Mouse (Mus musculus) liver, embryonic 12.5 days (tissue): ENCODE measurements around the gene Fads1. TPM values are rescaled to one million over a fixed set of nuclear protein-coding genes. Genes with fewer than 3 reads are reported as not detected.

Experiments used
- ATAC-seq: fragments of 200-750 bp; cut with Nextera tagmentation; 2 replicates; pipeline ENCODE4 v1.8.0; 2017; ENCODE audit warnings: moderate number of reproducible peaks, mild to moderate bottlenecking, moderate library complexity
- H3K27ac ChIP-seq: fragments of 300-500 bp; sonication (generic); 2 replicates; pipeline ENCODE4 v1.5.1; 2016; ENCODE audit warnings: mild to moderate bottlenecking
- H3K27me3 ChIP-seq: fragments of 300-500 bp; sonication (generic); replicated peaks from 2 replicates; pipeline ENCODE4 v1.6.1; 2016; ENCODE audit warnings: mild to moderate bottlenecking, moderate library complexity
- H3K36me3 ChIP-seq: fragments of 300-500 bp; sonication (generic); 2 replicates; pipeline ENCODE4 v1.6.1; 2016; ENCODE audit warnings: mild to moderate bottlenecking, moderate library complexity
- H3K4me1 ChIP-seq: fragments of 300-500 bp; sonication (generic); 2 replicates; pipeline ENCODE4 v1.6.1; 2016
- H3K4me2 ChIP-seq: fragments of 300-500 bp; sonication (generic); 2 replicates; pipeline ENCODE4 v1.6.1; 2016; ENCODE audit warnings: mild to moderate bottlenecking, moderate library complexity
- H3K4me3 ChIP-seq: fragments of 300-500 bp; sonication (generic); 2 replicates; pipeline ENCODE4 v1.5.1; 2016; ENCODE audit warnings: mild to moderate bottlenecking, moderate library complexity
- H3K9ac ChIP-seq: fragments of 300-500 bp; sonication (generic); 2 replicates; pipeline ENCODE4 v1.6.1; 2016; ENCODE audit warnings: mild to moderate bottlenecking, moderate library complexity
- H3K9me3 ChIP-seq: fragments of 300-500 bp; sonication (generic); replicated peaks from 2 replicates; pipeline ENCODE4 v1.6.1; 2016; ENCODE audit warnings: mild to moderate bottlenecking, moderate library complexity
- WGBS: fragments of 180-500 bp; shearing (Covaris S2); methylation state at CpG from one replicate; pipeline ENCODE4 v1.1.7; 2016; ENCODE audit not compliant: insufficient replicate concordance; 5-methylcytosine and 5-hydroxymethylcytosine counted together
- microRNA-seq: library from miRNA; unstranded; fragments of <30 nt; microRNA quantifications from one replicate; pipeline ENCODE4, GENCODE M21; 2017
- polyA plus RNA-seq: library from polyadenylated mRNA; unstranded; fragments of >200 nt; fragmentation: Nextera tagmentation; extraction: Ambion mirVana; gene quantifications from 2 replicates; pipeline ENCODE4 v1.2.1, GENCODE M21; 2016

Gene Fads1
- polyA plus RNA-seq, 1 experiment from 2014 or later, result 86.4 TPM

GRCm38 (mm10) chr19:10235784-10236565 is 53.3 kb downstream of the Fads1 start:
- Histone ChIP-seq H3K4me2 (peak overlapping the region; percentile 11), H3K4me1 (peaks cover 64% of the 10 kb centered on the region), H3K9me3 (no peaks in the 10 kb centered on the region), H3K9ac (no peak overlapping the region), H3K4me3 (no peak overlapping the region), H3K36me3 (no peaks in the 10 kb centered on the region), H3K27ac (peak overlapping the region; percentile 38), H3K27me3 (peaks cover 53% of the 10 kb centered on the region)
- peak; percentile 52 for ATAC-seq
- WGBS, result 47% methylated on average over 9 of the region's 9 CpGs

- Histone ChIP-seq H3K27me3 (peaks cover 45% of the 10 kb centered on the region), H3K9ac (no peak overlapping the region), H3K4me2 (peak overlapping the region; percentile 85), H3K4me1 (peaks cover 56% of the 10 kb centered on the region), H3K27ac (0 out of 2 replicates have a peak overlapping the region, but pooled peaks have one; percentile 7), H3K36me3 (no peaks in the 10 kb centered on the region), H3K4me3 (0 out of 2 replicates have a peak overlapping the region, but pooled peaks have one; percentile 54), H3K9me3 (no peaks in the 10 kb centered on the region)
- no peak for ATAC-seq
- WGBS, result 15% methylated on average over 3 of the region's 3 CpGs
These were observed 55.8 kb downstream of the Fads1 start for GRCm38 (mm10) chr19:10238477-10238876.

GRCm38 (mm10) chr19:10239419-10239818 is 56.7 kb downstream of the Fads1 start:
- Histone ChIP-seq H3K4me3 (peak overlapping the region; percentile 54), H3K36me3 (no peaks in the 10 kb centered on the region), H3K4me1 (peaks cover 56% of the 10 kb centered on the region), H3K9me3 (no peaks in the 10 kb centered on the region), H3K27me3 (peaks cover 45% of the 10 kb centered on the region), H3K4me2 (peak overlapping the region; percentile 85), H3K27ac (0 out of 2 replicates have a peak overlapping the region, but pooled peaks have one; percentile 13), H3K9ac (peak overlapping the region; percentile 67)
- no peak for ATAC-seq
- 27% methylated on average over 2 of the region's 2 CpGs for WGBS

- Histone ChIP-seq H3K27ac (peak overlapping the region; percentile 22; the same call in 1 of the 2 replicates), H3K27me3 (peaks cover 45% of the 10 kb centered on the region), H3K9ac (peak overlapping the region; percentile 67), H3K4me2 (peak overlapping the region; percentile 85), H3K4me3 (peak overlapping the region; percentile 54), H3K4me1 (peaks cover 49% of the 10 kb centered on the region), H3K36me3 (no peaks in the 10 kb centered on the region), H3K9me3 (no peaks in the 10 kb centered on the region)
- WGBS, result 2% methylated on average over 26 of the region's 26 CpGs
- no peak; the same call in 1 of the 2 replicates for ATAC-seq
These were observed 57.4 kb downstream of the Fads1 start for GRCm38 (mm10) chr19:10239975-10240653.

- ATAC-seq, result peak; percentile 72
- Histone ChIP-seq H3K9me3 (no peaks in the 10 kb centered on the region), H3K4me2 (peak within 1 kb of the TSS; percentile 85), H3K4me1 (peaks cover 42% of the 10 kb centered on the region), H3K4me3 (peak within 1 kb of the TSS; percentile 54), H3K27ac (peak within 1 kb of the TSS; percentile 22; the same call in 1 of the 2 replicates), H3K9ac (peak within 1 kb of the TSS; percentile 67), H3K36me3 (no peaks in the 10 kb centered on the region), H3K27me3 (peaks cover 45% of the 10 kb centered on the region)
- 7% methylated on average over 43 of the region's 43 CpGs for WGBS
These were observed 58.1 kb downstream of the Fads1 start, which contains the start of gene Myrf for GRCm38 (mm10) chr19:10240654-10241305. TSS of gene Myrf (minus strand) at chr19:10240748.

- H3K27ac ChIP-seq, result no peak overlapping the region
- peaks cover 35% of the 10 kb centered on the region for H3K4me1 ChIP-seq
- H3K9ac ChIP-seq, result no peak overlapping the region
- H3K4me3 ChIP-seq, result no peak overlapping the region
- H3K36me3 ChIP-seq, result no peaks in the 10 kb centered on the region
- no peaks in the 10 kb centered on the region for H3K9me3 ChIP-seq
- ATAC-seq, result no peak
- 15% methylated on average over 8 of the region's 8 CpGs for whole genome bisulfite sequencing
- peaks cover 55% of the 10 kb centered on the region for H3K27me3 ChIP-seq
- H3K4me2 ChIP-seq, result no peak overlapping the region
These were observed 60.2 kb downstream of the Fads1 start for GRCm38 (mm10) chr19:10242916-10243315.

- H3K27me3 ChIP-seq, result peaks cover 52% of the 10 kb centered on the region
- ATAC-seq, result no peak
- H3K9ac ChIP-seq, result no peak overlapping the region
- 12% methylated on average over 3 of the region's 3 CpGs for WGBS
- H3K27ac ChIP-seq, result no peak overlapping the region
- H3K9me3 ChIP-seq, result no peaks in the 10 kb centered on the region
- H3K4me2 ChIP-seq, result no peak overlapping the region
- peaks cover 22% of the 10 kb centered on the region for H3K4me1 ChIP-seq
- H3K4me3 ChIP-seq, result no peak overlapping the region
- H3K36me3 ChIP-seq, result no peaks in the 10 kb centered on the region
These were observed 61.5 kb downstream of the Fads1 start for GRCm38 (mm10) chr19:10244183-10244582.

Small RNAs within 50 kb of the gene (microRNA-seq; reads per million reads assigned to microRNA genes)
- not detected for gene Mir6993

Other genes with a start within 250 kb of the Fads1 start
- gene Fth1, start 202.3 kb upstream of the Fads1 start, polyA plus RNA-seq, result 5,199 and 5,262 TPM in 2 replicates
- gene Best1, start 181.3 kb upstream of the Fads1 start, polyA plus RNA-seq, result 0.17 and 0.32 TPM in 2 replicates
- gene Rab3il1, start 181.2 kb upstream of the Fads1 start, polyA plus RNA-seq, result 189 and 191 TPM in 2 replicates
- 6.9 and 10.0 TPM in 2 replicates for gene Fads3, start 141.3 kb upstream of the Fads1 start, polyA plus RNA-seq
- 88.4 and 89.9 TPM in 2 replicates for gene Fads2, start 81.1 kb upstream of the Fads1 start, polyA plus RNA-seq
- gene Tmem258, start 21.1 kb downstream of the Fads1 start, polyA plus RNA-seq, result 350 and 353 TPM in 2 replicates
- 198 and 200 TPM in 2 replicates for gene Fen1, start 21.3 kb downstream of the Fads1 start, polyA plus RNA-seq
- gene Myrf, start 57.9 kb downstream of the Fads1 start, polyA plus RNA-seq, result 6.6 TPM in 2 replicates
- 0.55 and 0.56 TPM in 2 replicates for gene Dagla, start 122.0 kb downstream of the Fads1 start, polyA plus RNA-seq
- gene Syt7, start 206.2 kb downstream of the Fads1 start, polyA plus RNA-seq, result 0.56 and 0.91 TPM in 2 replicates